In the genomic region with DNA sequence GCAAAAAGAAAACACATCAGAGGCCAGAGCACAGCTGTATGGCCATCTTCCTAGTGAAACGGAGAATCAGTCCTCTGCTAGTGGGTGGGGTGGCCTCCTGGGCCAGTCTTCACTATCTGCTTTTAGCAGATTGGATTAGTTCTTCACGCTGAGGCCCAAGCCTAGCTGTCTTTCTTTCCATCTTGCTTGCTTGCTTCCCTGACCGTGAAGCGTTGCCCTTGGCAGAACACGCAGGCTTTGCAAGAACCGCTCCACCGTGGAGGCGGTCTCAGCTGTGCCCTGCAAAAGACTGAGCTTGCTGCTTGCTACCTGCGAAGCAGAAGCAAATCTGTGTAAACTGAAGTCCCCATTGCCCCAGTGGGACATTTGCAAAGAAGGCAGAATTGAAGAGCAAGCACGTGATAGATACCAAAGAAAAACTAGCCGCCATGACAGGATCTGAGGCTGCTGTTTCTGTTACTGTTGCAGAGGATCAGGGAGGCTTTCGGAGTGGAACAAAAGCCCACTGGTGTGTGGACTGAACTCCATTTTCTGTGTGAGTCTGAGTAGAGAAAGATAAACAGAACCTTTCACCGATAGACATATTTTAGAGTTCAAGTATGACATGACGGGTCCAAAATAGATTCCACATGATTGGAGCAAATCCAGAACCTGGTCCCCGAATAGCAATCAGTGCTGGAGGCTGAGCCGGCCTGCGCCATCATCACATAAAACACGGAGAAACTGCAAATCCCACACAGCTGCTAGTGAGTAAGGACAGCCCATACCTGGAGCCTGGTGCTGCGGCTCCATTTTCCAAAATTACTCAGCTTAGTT, we compare ENCODE assay signal across 8 mouse cellular contexts.
DNase-seq lines count a peak whose midpoint lies in the region; ATAC-seq lines count a peak whose summit lies in the region.

No protein-coding gene starts in this region.

- WGBS in embryonic facial prominence, embryonic 13.5 days: 50% methylated on average over 19 of the region's 19 CpGs

- H3K4me3 ChIP-seq in embryonic facial prominence, embryonic 13.5 days: no peak overlapping the region

- peak overlapping the region; percentile 92 for H3K27ac ChIP-seq in embryonic facial prominence, embryonic 13.5 days

- no peaks in the 10 kb centered on the region for H3K27me3 ChIP-seq in embryonic facial prominence, embryonic 13.5 days

- peak overlapping the region; percentile 9; the same call in 1 of the 2 replicates for H3K4me2 ChIP-seq in embryonic facial prominence, embryonic 13.5 days

- H3K36me3 ChIP-seq in embryonic facial prominence, embryonic 13.5 days: no peaks in the 10 kb centered on the region

- H3K9me3 ChIP-seq in embryonic facial prominence, embryonic 13.5 days: no peaks in the 10 kb centered on the region

- peak; percentile 30 for DNase-seq in left cerebral cortex, postnatal 4 days
- DNase-seq in left cerebral cortex, adult 11 months (ENCODE audit: low spot score): no peak
- DNase-seq in gastrocnemius, postnatal 36 days: peak; percentile 37 to 43
- peak; percentile 7 for DNase-seq in kidney, postnatal 14 days
- DNase-seq in thymus, postnatal 14 days: no peak
- DNase-seq in frontal cortex, postnatal 25 days (ENCODE audit: low spot score in 2 of 2): no peak

- H3K4me1 ChIP-seq in embryonic facial prominence, embryonic 13.5 days: peaks cover 34% of the 10 kb centered on the region

- peak; percentile 71; the same call in 1 of the 2 replicates for ATAC-seq in embryonic facial prominence, embryonic 13.5 days (ENCODE audit: insufficient number of reproducible peaks, insufficient read depth, low FRiP score, low TSS enrichment, low read depth)
- ATAC-seq in activated CD4-positive, CD25-positive, alpha-beta regulatory T cell, adult 4 months: no peak

- intact Hi-C loops in left cerebral cortex, postnatal 4 days (cut with DNase I): no loop called here
- intact Hi-C loops in gastrocnemius, postnatal 36 days (cut with DNase I): no loop called here

- no peak overlapping the region for H3K9ac ChIP-seq in embryonic facial prominence, embryonic 13.5 days

Comparison
In these comparisons a context has a peak if more than half of its experiments do, and no peak if none do; other contexts are left out.
1. DNase-seq: peak in left cerebral cortex, postnatal 4 days (single experiment), gastrocnemius, postnatal 36 days (2 of 2) and kidney, postnatal 14 days (single experiment); none in left cerebral cortex, adult 11 months (single experiment), thymus, postnatal 14 days (single experiment) and frontal cortex, postnatal 25 days (0 of 2).